Mouse (Mus musculus) forebrain, embryonic 12.5 days (tissue): ENCODE data around the gene Ebf3. TPM values are rescaled to one million over a fixed set of nuclear protein-coding genes. Genes with fewer than 3 reads are reported as not detected.

Experiments used
- ATAC-seq: fragments of 200-750 bp; cut with Nextera tagmentation; 2 replicates; pipeline ENCODE4 v1.8.0; 2017; ENCODE audit warnings: moderate TSS enrichment; ENCODE audit not compliant: low FRiP score
- H3K27ac ChIP-seq: fragments of 300-500 bp; sonication (generic); 2 replicates; pipeline ENCODE4 v1.5.1; 2016; ENCODE audit warnings: mild to moderate bottlenecking
- H3K27me3 ChIP-seq: fragments of 300-500 bp; sonication (generic); 2 replicates; pipeline ENCODE4 v1.6.1; 2016; ENCODE audit warnings: mild to moderate bottlenecking
- H3K36me3 ChIP-seq: fragments of 300-500 bp; sonication (generic); replicated peaks from 2 replicates; pipeline ENCODE4 v1.6.1; 2016; ENCODE audit warnings: mild to moderate bottlenecking
- H3K4me1 ChIP-seq: fragments of 300-500 bp; sonication (generic); 2 replicates; pipeline ENCODE4 v1.6.1; 2016
- H3K4me2 ChIP-seq: fragments of 300-500 bp; sonication (generic); 2 replicates; pipeline ENCODE4 v1.6.1; 2016; ENCODE audit warnings: mild to moderate bottlenecking, moderate library complexity
- H3K4me3 ChIP-seq: fragments of 300-500 bp; sonication (generic); replicated peaks from 2 replicates; pipeline ENCODE4 v1.5.1; 2016; ENCODE audit warnings: mild to moderate bottlenecking
- H3K9ac ChIP-seq: fragments of 300-500 bp; sonication (generic); 2 replicates; pipeline ENCODE4 v1.6.1; 2016; ENCODE audit warnings: mild to moderate bottlenecking
- H3K9me3 ChIP-seq: fragments of 300-500 bp; sonication (generic); 2 replicates; pipeline ENCODE4 v1.6.1; 2016
- WGBS: fragments of 180-500 bp; shearing (Covaris S2); methylation state at CpG from one replicate; pipeline ENCODE4 v1.1.7; 2016; 5-methylcytosine and 5-hydroxymethylcytosine counted together
- polyA plus RNA-seq: library from polyadenylated mRNA; unstranded; fragments of >200 nt; fragmentation: Nextera tagmentation; extraction: Ambion mirVana; gene quantifications from 2 replicates; pipeline ENCODE4 v1.2.1, GENCODE M21; 2016

Ebf3 gene
- polyA plus RNA-seq, 1 experiment from 2014 or later: 6.4 TPM

- Histone ChIP-seq H3K27ac (peak overlapping the region; percentile 65), H3K27me3 (peaks cover 88% of the 10 kb centered on the region), H3K9ac (peak overlapping the region; percentile 61), H3K4me1 (peaks cover 53% of the 10 kb centered on the region), H3K4me3 (peak overlapping the region; percentile 61), H3K36me3 (no peaks in the 10 kb centered on the region), H3K4me2 (peak overlapping the region; percentile 60), H3K9me3 (no peaks in the 10 kb centered on the region)
- peak; percentile 45 for ATAC-seq
- WGBS: under 1% methylated on average over 93 of the region's 93 CpGs
Measured at GRCm38 (mm10) chr7:137309071-137310066, 4.9 kb downstream of the Ebf3 start.

- ATAC-seq: no peak
- H3K27me3 ChIP-seq: peaks cover 88% of the 10 kb centered on the region
- peak overlapping the region; percentile 61 for H3K4me3 ChIP-seq
- peak overlapping the region; percentile 65; the same call in 1 of the 2 replicates for H3K27ac ChIP-seq
- WGBS: 20% methylated on average over 19 of the region's 19 CpGs
- no peaks in the 10 kb centered on the region for H3K36me3 ChIP-seq
- H3K9me3 ChIP-seq: no peaks in the 10 kb centered on the region
- H3K4me1 ChIP-seq: peaks cover 54% of the 10 kb centered on the region
- peak overlapping the region; percentile 61; the same call in 1 of the 2 replicates for H3K9ac ChIP-seq
- peak overlapping the region; percentile 60 for H3K4me2 ChIP-seq
Measured at GRCm38 (mm10) chr7:137308061-137309060, 5.9 kb downstream of the Ebf3 start.

GRCm38 (mm10) chr7:137307131-137307530 is 7.1 kb downstream of the Ebf3 start:
- Histone ChIP-seq H3K27ac (no peak overlapping the region), H3K9me3 (no peaks in the 10 kb centered on the region), H3K4me1 (peaks cover 51% of the 10 kb centered on the region), H3K27me3 (peaks cover 79% of the 10 kb centered on the region), H3K9ac (no peak overlapping the region), H3K36me3 (no peaks in the 10 kb centered on the region), H3K4me2 (no peak overlapping the region), H3K4me3 (no peak overlapping the region)
- ATAC-seq: no peak
- 15% methylated on average over 8 of the region's 8 CpGs for WGBS

GRCm38 (mm10) chr7:137306127-137306526 is 8.1 kb downstream of the Ebf3 start:
- no peak overlapping the region for H3K9ac ChIP-seq

GRCm38 (mm10) chr7:137303776-137304171 is 10.5 kb downstream of the Ebf3 start:
- H3K4me3 ChIP-seq: no peak overlapping the region
- H3K36me3 ChIP-seq: no peaks in the 10 kb centered on the region
- ATAC-seq: no peak
- H3K4me2 ChIP-seq: no peak overlapping the region
- no peak overlapping the region for H3K9ac ChIP-seq
- WGBS: 61% methylated on average over 10 of the region's 10 CpGs
- peaks cover 77% of the 10 kb centered on the region for H3K27me3 ChIP-seq
- H3K27ac ChIP-seq: no peak overlapping the region
- H3K9me3 ChIP-seq: no peaks in the 10 kb centered on the region
- H3K4me1 ChIP-seq: peaks cover 39% of the 10 kb centered on the region

More at GRCm38 (mm10) chr7:137306127-137306526, 8.1 kb downstream of the Ebf3 start:
- H3K36me3 ChIP-seq: no peaks in the 10 kb centered on the region
- peaks cover 81% of the 10 kb centered on the region for H3K27me3 ChIP-seq
- peak overlapping the region; percentile 5; the same call in 1 of the 2 replicates for H3K4me2 ChIP-seq
- 39% methylated on average over 9 of the region's 9 CpGs for WGBS
- H3K4me3 ChIP-seq: no peak overlapping the region
- H3K9me3 ChIP-seq: no peaks in the 10 kb centered on the region
- H3K4me1 ChIP-seq: peaks cover 57% of the 10 kb centered on the region
- H3K27ac ChIP-seq: no peak overlapping the region
- ATAC-seq: no peak

GRCm38 (mm10) chr7:137302961-137303775 is 11.1 kb downstream of the Ebf3 start:
- Histone ChIP-seq H3K27ac (no peak overlapping the region), H3K4me3 (no peak overlapping the region), H3K36me3 (no peaks in the 10 kb centered on the region), H3K9me3 (no peaks in the 10 kb centered on the region), H3K4me1 (peaks cover 41% of the 10 kb centered on the region), H3K4me2 (no peak overlapping the region), H3K9ac (no peak overlapping the region), H3K27me3 (peaks cover 76% of the 10 kb centered on the region)
- WGBS: 25% methylated on average over 10 of the region's 10 CpGs
- no peak for ATAC-seq

GRCm38 (mm10) chr7:137302161-137302560 is 12.1 kb downstream of the Ebf3 start:
- Histone ChIP-seq H3K27me3 (peaks cover 80% of the 10 kb centered on the region), H3K36me3 (no peaks in the 10 kb centered on the region), H3K4me1 (peaks cover 49% of the 10 kb centered on the region), H3K9ac (no peak overlapping the region), H3K4me2 (no peak overlapping the region), H3K9me3 (no peaks in the 10 kb centered on the region), H3K4me3 (no peak overlapping the region), H3K27ac (no peak overlapping the region)
- WGBS: 71% methylated on average over 5 of the region's 5 CpGs
- no peak for ATAC-seq

- Histone ChIP-seq H3K4me1 (peaks cover 49% of the 10 kb centered on the region), H3K4me3 (no peak overlapping the region), H3K4me2 (no peak overlapping the region), H3K9ac (peak overlapping the region; percentile 17; the same call in 1 of the 2 replicates), H3K36me3 (no peaks in the 10 kb centered on the region), H3K27me3 (peaks cover 79% of the 10 kb centered on the region), H3K9me3 (no peaks in the 10 kb centered on the region), H3K27ac (peak overlapping the region; percentile 25; the same call in 1 of the 2 replicates)
- WGBS: 37% methylated on average over 15 of the region's 15 CpGs
- 0 out of 2 replicates have a peak, but pooled peaks have one; percentile 50 for ATAC-seq
Measured at GRCm38 (mm10) chr7:137301329-137301751, 12.9 kb downstream of the Ebf3 start.

- Histone ChIP-seq H3K36me3 (no peaks in the 10 kb centered on the region), H3K27ac (no peak overlapping the region), H3K4me1 (peaks cover 46% of the 10 kb centered on the region), H3K27me3 (peaks cover 77% of the 10 kb centered on the region), H3K4me3 (no peak overlapping the region), H3K9ac (no peak overlapping the region), H3K4me2 (no peak overlapping the region), H3K9me3 (no peaks in the 10 kb centered on the region)
- 62% methylated on average over 6 of the region's 6 CpGs for WGBS
- ATAC-seq: no peak
Measured at GRCm38 (mm10) chr7:137300826-137301225, 13.4 kb downstream of the Ebf3 start.

- H3K9me3 ChIP-seq: no peaks in the 10 kb centered on the region
- H3K36me3 ChIP-seq: no peaks in the 10 kb centered on the region
- no peak overlapping the region for H3K9ac ChIP-seq
- WGBS: 53% methylated on average over 11 of the region's 11 CpGs
- H3K4me2 ChIP-seq: no peak overlapping the region
- no peak overlapping the region for H3K4me3 ChIP-seq
- H3K27me3 ChIP-seq: peaks cover 76% of the 10 kb centered on the region
- H3K27ac ChIP-seq: no peak overlapping the region
- ATAC-seq: no peak
- H3K4me1 ChIP-seq: peaks cover 46% of the 10 kb centered on the region
Measured at GRCm38 (mm10) chr7:137300169-137300568, 14.1 kb downstream of the Ebf3 start.
